Mouse (Mus musculus) left cerebral cortex, adult 8-10 months (tissue): ENCODE measurements around the gene Clstn1. TPM values are rescaled to one million over a fixed set of nuclear protein-coding genes. Genes with fewer than 3 reads are reported as not detected.

Experiments used
- DNase-seq, 2 experiments: peaks; one replicate each; pipeline ENCODE4 v3.0.0; 2022; ENCODE audit warnings: low spot score in 2 of 2
- total RNA-seq, 4 experiments: library from RNA; stranded (reverse); gene quantifications; 2 replicates each; pipeline ENCODE4 v1.2.4; 2022

The Clstn1 gene
- total RNA-seq, 4 experiments from 2014 or later = 1,199 to 1,281 (median 1,221) TPM

DNA sequence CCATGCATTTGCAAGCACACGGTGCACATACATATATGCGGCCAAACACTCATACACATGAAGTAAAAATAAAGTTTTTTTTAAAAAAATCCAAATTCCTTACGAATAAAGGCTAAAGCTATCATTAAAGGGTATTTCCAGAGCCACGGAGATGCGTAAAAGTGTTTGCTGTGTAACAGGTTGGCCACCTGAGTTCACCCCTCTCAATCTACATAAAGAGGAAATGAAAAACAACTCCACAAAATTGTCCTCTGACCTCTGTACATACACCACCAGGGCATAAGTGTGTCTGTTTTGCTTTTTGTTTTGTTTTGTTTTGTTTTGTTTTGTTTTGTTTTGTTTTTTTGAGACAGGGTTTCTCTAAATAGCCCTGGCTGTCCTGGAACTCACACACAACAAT lies 86.5 kb downstream of the Clstn1 start:
- DNase-seq = no peak

DNA sequence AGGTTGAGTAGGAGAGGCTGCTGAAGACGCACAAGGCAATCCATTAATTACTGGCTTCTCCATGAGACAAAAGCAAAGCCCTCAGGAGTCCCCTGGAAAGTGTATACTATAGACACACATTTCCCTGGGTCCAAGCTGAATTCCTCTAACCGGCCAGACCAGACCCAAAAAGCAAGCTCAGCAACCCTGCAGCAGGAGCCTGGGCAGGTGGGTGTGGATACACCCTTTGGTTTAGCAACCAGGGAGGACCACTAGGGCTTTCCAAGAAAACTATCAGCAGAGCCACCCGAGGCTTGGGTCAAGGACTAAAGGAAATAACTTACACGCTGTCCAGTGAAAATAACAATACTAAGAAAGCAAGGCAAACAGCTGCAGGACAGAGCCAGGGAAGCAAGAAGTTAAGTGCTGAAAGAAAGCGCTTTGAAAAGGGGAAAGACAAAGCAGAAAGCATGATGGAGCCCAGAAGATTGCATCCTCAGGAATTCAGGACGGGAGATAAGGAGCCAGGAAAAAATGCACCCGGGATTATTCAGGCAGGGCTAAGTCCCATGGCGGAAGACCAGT lies 88.6 kb downstream of the Clstn1 start:
- no peak for DNase-seq

DNA sequence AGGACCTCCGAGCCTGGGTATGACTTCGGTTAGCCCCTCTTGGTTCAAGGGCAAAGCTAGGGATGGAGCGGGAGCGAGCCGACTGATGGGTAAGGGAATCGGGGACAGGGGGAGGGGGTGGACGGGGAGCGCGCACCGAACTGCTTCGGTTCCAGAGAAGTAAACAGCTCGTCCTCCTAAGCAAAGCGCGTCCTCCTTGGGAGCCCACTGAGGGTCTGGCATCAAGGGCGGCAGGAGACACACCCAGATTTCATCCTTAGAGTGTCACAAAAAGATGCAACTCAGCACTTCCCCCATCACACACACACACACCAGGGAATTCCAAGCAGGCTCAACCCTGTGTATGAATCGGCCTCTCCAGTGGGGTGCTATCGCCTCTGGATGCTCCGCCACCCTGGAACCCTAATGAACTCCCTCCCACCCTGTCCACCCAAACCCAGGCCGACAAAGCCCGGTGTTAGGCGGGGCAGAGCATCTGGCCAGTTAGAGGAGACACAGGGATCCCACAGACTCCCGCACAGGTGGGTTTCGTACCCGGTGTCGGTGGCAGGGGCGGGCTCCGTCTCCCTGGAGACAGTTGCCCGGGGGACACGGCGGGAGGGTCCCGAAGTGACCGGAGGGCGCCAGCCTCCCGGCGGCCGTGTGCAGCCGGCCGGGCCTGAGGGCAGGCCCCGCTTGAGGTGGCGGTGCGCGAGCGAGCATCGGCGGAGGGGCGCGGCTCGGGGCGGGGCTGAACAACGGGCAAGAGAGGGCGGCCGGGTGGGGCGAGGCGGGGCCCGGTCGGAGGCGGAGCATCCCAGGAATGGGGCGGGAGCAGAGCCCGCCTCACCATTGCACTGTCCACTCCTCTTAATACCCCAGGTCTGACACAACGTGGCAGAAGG lies 89.4 kb downstream of the Clstn1 start:
- peak; percentile 53 to 64 for DNase-seq

DNA sequence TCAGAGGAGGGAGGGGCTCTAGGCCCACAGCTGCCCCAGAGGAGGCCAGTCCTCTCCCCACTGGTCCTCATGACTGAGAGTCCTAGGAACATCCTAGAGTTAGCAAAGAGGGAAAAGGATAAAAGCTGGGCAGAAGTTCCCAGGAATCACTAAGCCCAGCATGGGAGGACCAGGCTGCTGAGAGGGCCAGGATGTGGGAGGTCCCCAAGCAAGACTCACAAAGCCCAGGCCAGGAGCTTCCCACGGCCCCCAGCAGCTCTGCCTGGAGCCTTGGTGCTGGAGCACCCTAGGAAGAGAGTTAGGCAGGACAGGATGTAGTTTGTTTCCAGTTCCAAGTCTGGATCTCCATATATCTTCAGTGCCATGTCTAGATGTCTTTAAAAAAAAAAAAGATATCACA lies 91.7 kb downstream of the Clstn1 start:
- DNase-seq = no peak

DNA sequence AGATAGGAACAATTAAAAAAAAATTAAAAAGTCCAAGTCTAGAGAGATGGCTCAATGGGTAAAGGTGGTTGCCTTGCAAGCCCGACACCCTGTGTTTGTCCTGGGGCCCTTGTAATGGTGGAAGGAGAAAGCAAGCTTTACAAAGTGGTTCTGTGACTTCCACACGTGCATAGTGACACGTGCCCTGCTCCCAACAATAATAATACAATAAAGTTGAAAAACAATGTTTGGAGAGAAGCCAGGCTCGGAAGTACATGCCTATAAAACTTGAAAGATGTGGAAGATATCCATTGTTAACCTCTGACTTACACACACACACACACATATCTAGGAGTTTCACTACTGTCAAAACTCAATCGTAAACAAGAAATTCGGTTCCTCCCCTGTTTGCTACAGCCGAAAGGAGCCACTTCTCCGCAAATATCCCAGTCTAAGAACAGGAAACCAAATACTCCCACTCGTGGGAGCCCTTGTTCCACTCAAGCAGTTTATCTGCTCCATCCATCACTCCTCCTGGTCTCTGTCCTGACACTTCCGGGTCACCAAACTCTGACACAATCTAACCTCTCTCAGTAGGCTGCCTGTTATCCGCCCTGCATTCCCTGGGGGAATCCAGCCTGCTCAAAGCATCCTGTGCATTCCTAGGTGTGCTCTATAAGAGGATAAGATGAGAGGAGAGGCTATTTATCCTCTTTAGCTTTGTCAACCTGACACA lies 92.9 kb downstream of the Clstn1 start:
- DNase-seq = no peak

DNA sequence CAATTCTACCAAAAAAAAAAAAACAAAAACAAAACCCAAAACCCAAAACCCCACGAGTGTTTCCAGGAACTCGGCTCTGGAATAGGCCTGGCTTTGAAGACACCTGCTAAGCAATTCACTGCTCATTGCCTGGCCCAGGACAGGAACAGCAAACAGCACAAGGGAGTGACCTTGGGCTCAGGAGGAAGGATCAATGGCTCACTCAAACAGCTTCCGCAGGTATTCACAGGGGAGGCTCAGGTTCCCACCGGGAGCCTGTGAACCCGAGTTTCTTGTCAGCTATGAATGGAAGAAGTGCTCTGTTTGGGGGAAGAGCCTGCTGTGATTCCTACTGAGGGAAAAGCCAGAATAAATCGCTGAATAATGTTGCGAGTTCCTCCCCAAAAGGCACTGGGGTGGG lies 97.6 kb downstream of the Clstn1 start:
- DNase-seq = no peak

DNA sequence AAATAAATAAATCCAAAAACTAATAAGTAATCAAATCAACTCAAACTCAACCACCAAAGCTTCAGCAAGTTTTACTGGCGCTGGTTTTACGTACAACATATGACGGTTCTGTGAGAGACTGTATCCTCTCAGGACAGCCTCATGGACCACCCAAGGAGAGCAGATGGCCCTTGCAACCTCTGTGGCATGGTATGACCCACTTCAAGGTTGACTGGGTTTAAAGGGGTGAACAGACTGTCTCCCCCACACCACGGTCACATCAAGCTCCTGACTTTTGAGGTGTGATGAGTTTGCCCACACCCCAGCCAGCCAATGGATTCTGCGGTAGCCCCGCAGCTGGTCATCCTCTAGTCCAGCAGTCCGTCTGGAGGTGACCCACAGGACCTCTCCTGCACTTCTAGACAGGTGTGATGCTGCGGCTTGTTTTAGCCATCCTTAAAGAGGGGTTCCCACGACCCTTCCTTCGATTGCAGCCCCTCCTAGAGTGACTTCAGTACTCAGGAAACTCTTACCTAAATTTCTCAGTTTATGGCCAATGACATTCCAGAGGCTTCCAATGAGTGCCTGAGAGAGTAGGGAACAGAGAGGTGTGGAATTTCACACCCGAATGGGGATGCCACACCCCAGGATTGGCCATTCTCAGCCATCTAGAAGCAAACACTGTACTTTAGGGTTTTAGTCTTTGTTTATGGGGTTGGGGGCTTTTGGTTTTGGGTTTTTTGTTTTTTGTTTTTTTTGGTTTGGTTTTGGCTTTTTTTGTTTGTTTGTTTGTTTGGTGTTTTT lies 98.8 kb downstream of the Clstn1 start:
- no peak for DNase-seq

DNA sequence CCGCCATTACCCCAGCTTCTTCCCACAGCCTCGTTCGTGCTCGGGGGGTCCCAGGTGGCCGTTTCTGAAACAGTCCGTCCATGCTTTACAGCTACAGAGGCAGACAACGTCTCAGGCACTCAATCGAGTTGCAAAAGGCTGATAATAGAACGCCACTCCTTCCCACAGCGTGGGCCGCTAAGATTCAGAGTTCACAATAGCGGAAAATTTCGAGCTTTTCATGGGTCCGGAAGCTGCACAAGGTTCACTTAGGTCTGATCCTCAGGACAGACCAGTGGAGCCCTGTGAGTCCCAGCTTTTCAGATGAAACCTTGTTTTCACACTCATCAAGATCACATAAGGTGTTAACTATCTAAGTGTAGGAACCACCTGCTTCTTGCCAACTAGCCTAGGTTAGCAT lies 102.6 kb downstream of the Clstn1 start:
- DNase-seq = no peak

DNA sequence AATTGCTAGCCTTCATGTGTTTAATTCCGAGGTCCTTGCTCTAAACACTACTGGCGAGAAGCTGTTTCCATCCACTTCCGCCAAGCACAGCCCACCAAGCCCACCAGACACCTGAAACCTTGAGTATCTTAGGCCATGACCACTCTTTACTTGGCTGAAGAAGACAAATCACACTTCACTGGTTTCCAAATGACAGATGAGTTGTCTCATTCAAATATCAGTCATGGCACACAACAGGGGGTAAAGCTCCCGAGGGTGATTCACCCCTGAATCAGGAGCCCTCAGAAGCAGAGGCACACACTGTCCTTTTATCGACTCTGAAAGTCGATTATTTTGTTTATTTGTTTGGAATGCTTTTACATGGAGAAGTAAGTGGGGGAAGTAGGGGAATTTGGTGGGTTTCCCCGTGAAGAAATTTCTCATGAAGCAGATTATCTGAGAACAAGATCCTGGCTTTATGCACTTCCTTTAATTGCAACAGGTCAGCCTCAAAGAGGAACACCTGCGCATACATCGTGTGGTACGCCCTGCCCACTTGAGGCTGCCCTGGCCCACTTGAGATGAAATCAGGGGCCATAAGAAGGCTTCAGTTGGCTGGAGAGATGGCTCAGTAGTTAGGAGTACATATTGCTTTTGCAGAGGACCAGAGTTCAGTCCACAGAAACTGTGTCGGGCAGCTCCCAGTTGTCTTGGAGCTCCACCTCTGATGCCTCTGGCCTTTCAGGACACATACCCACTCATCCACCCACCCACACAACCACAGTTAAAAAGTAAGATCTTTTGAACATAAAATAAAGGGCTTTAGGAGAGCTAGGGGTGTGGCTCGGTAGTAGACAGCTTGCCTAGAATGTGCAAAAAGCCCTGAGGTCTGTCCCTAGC lies 103.8 kb downstream of the Clstn1 start:
- no peak for DNase-seq

DNA sequence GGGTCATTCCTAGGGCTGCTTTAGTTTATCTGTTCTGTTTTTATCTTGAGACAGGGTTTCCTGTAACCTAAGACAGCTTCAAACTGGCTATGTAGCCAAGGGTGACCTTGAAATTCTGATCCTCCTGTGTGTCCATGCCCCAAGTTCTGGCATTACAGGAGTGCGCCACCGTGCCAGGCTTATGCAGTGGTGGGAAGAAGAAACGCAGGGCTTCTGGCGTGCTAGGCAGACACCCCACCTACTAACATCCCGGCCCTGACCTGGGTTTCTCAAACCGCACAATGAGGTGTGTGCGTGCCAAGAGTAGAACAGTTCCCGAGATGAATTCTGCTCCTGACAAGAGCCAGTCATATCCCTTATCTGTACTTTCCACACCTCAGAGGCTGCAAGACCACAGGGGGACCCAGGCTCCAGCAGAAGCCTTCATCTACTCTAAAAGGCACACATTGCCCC lies 104.6 kb downstream of the Clstn1 start:
- no peak for DNase-seq

DNA sequence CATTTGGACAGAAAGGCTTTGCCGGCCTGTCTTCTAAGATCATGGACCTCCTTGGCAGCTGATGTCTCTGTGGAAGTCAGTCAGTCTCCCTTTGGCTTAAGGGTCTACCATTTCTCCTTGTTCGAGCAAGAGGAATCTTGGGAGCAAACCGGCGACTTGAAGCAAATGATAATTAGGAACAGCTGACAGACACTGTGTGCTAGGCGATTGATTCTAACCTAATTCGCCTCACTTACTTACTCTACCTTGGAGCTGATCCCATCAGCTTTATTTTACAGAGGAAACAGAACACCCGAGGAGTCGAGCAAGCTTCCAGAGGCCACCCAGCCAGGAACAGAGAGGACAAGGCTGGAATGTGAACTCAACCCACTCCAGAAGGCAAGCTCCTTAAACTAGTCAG lies 105.1 kb downstream of the Clstn1 start:
- no peak for DNase-seq

DNA sequence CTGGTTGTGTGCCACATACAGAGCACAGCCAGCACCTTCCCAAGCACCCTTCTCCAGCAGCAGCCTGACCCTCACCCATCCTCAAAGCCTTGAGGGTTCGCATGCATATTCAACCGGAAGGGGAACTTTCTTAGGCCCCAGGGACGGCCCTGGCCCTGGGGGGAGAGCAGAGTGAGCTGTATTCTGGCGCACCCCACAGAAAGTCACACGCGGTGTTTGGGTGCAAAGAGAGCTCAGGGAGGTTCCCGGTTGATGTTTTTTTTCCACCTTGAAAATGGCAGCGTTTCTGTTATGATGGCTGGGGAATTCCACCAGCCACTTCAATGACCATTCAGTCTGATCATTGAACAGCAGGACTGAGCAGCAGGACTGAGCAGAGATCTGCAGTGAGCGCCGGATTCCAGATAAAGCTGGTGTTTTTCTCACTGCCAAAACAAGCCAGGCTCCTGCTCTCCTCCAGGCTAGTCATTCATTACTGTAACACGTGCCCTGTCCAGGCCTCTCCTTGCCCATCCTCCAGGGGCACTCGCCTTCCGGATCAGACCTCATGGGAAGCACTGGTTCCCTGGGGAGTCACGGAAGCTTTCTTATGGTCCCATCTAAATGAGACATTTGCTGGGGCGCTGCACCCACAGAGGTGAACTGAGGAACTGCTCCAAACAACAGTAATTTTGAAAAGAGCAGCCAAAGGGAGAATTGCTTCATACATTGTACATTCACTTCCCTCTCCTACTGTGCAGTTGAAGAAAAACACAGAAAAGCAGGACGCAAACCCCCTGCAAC lies 110.1 kb downstream of the Clstn1 start:
- DNase-seq = no peak

DNA sequence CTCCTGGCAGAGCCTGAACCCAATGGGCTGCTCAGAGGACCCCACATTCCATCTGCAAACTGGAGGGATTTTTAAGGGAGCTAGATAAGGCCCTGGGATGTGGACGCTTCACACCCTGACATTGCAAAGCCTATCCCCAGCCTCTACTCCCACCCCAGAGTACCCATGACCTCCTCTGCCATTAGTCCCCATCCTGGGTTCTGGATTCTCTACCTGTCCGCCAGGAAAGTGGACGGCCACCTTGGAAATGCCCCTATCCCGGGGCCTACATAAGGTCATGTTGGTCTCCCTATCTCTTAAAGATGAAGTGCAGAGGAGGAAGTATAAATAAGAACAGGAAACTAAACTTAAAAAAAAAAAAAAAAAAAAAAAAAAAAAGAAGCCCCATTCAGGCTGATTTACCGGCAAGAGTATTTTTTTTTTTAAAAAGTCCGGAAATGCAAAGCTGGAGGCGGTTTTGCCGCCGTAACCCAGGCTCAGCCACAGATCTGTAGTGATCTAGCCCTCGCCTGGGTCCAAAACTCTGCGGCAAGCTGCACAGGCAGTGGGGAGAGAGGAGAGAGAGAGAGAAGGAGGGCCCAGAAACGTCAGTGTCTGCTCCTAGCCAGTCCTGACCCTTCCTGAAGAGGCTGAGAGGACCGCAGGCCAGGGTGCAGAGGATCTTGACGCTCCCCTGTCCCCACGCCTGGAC lies 111.4 kb downstream of the Clstn1 start:
- no peak for DNase-seq

DNA sequence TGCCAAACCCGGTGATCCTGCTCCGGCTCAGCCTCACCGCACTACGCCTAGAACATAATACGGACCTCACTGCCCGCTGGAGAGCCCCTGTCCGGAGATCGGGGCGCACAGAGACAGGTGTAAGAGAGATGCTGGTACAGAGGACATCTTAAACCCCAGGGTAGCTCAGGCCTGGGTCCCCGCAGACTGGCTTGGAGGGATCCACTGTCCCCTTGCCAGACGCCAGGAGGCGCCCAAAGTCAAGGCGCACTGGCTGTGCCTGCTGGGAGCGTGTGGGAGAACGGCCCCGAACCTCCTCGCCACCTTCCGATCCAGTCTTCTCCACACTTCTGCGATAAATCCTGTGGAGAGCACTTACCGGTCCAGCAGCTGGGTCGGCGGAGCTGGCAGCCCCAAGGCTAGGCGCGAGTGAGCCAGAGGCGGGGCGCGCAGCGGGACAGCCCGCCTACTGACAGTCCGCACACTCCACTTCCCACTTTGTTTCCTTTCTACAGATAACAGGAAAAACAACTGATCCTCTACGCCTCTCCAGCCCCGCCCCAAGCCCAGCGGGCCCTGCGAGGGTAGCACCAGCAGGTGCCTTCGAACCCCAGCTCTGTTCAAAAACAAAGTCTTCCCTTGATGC lies 112.0 kb downstream of the Clstn1 start:
- DNase-seq = no peak
